In genomic region chr17:84009194-84009593, GRCm38 (mm10) we compare ENCODE assay signal across 8 mouse cellular contexts.
A peak's percentile ranks its signal among the peaks of the same experiment; 100 is the strongest.
DNase-seq lines count a peak whose midpoint lies in the region; ATAC-seq and TF ChIP-seq lines count a peak whose summit lies in the region.
"Had no signal": no experiment of that assay in that cellular context is flagged by ENCODE, and none has a peak within 500 bp of the region (broad histone marks: within the 10 kb centered on the region; RNA-seq: fewer than 3 reads in every experiment).

No protein-coding gene starts in this region.

- peak; percentile 83 for DNase-seq in Muller cell, postnatal 12 days (ENCODE audit: inconsistent ontology term)
- no peak for DNase-seq in embryonic facial prominence, embryonic 11.5 days (ENCODE audit: low spot score)
- DNase-seq in hindbrain, postnatal 0 days (ENCODE audit: low spot score) = peak; percentile 75
- peak; percentile 50 for DNase-seq in telencephalon, adult 2 months (ENCODE audit: low read depth, low spot score)
- no peak for DNase-seq in adrenal gland, postnatal 4 days (ENCODE audit: low spot score in 2 of 2)
- DNase-seq: liver, embryonic 13.5 days had no signal

- no peak for ATAC-seq in embryonic facial prominence, embryonic 11.5 days (replicated peaks; ENCODE audit: insufficient number of reproducible peaks, low FRiP score, low TSS enrichment, low read depth)
- ATAC-seq in hindbrain, postnatal 0 days = peak; percentile 92
- ATAC-seq in limb, embryonic 15.5 days (ENCODE audit: insufficient number of reproducible peaks, low FRiP score, low TSS enrichment, low read depth) = peak; percentile 56; the same call in 1 of the 2 replicates
- ATAC-seq in granulocyte monocyte progenitor cell, adult 5-6 weeks (replicated peaks; ENCODE audit: poor library complexity, severe bottlenecking) = no peak

- peak overlapping the region; percentile 32; the same call in 1 of the 2 replicates for H3K27ac ChIP-seq in embryonic facial prominence, embryonic 11.5 days (replicated peaks; ENCODE audit: low read depth, low read length)
- peak overlapping the region; percentile 67 for H3K27ac ChIP-seq in hindbrain, postnatal 0 days
- peak overlapping the region; percentile 71 for H3K27ac ChIP-seq in limb, embryonic 15.5 days
- H3K27ac ChIP-seq: liver, embryonic 13.5 days had no signal

- no peak for TF ChIP-seq CTCF in hindbrain, postnatal 0 days (IDR thresholded peaks at IDR 0.05; ENCODE audit: low read depth)

- H3K36me3 ChIP-seq in embryonic facial prominence, embryonic 11.5 days (replicated peaks; ENCODE audit: control insufficient read depth, insufficient read depth, low read depth, low read length) = no peaks in the 10 kb centered on the region
- H3K36me3 ChIP-seq in hindbrain, postnatal 0 days (ENCODE audit: insufficient read depth, low read length) = no peaks in the 10 kb centered on the region
- H3K36me3 ChIP-seq in limb, embryonic 15.5 days = no peaks in the 10 kb centered on the region
- H3K36me3 ChIP-seq: liver, embryonic 13.5 days had no signal

- 38% methylated on average over 8 of the region's 8 CpGs for WGBS in embryonic facial prominence, embryonic 11.5 days
- WGBS in hindbrain, postnatal 0 days = 44% methylated on average over 8 of the region's 8 CpGs
- 71% methylated on average over 8 of the region's 8 CpGs for WGBS in limb, embryonic 15.5 days

- H3K4me1 ChIP-seq in embryonic facial prominence, embryonic 11.5 days (ENCODE audit: control insufficient read depth, insufficient read depth, low read length) = peaks cover 3% of the 10 kb centered on the region
- H3K4me1 ChIP-seq in hindbrain, postnatal 0 days (ENCODE audit: insufficient read depth, low read length) = no peaks in the 10 kb centered on the region
- peaks cover 31% of the 10 kb centered on the region for H3K4me1 ChIP-seq in limb, embryonic 15.5 days

- H3K9ac ChIP-seq in embryonic facial prominence, embryonic 11.5 days (replicated peaks; ENCODE audit: low read length) = no peak overlapping the region
- no peak overlapping the region for H3K9ac ChIP-seq in hindbrain, postnatal 0 days (replicated peaks; ENCODE audit: low read length)
- H3K9ac ChIP-seq in limb, embryonic 15.5 days = no peak overlapping the region
- H3K9ac ChIP-seq: liver, embryonic 13.5 days had no signal

- no peak overlapping the region for H3K4me3 ChIP-seq in embryonic facial prominence, embryonic 11.5 days (ENCODE audit: low read depth, low read length)
- no peak overlapping the region for H3K4me3 ChIP-seq in hindbrain, postnatal 0 days (ENCODE audit: low read length)
- no peak overlapping the region for H3K4me3 ChIP-seq in limb, embryonic 15.5 days
- H3K4me3 ChIP-seq: liver, embryonic 13.5 days had no signal

- no peak overlapping the region for H3K4me2 ChIP-seq in embryonic facial prominence, embryonic 11.5 days (ENCODE audit: low read depth, low read length)
- H3K4me2 ChIP-seq in hindbrain, postnatal 0 days (ENCODE audit: low read depth, low read length) = no peak overlapping the region
- H3K4me2 ChIP-seq in limb, embryonic 15.5 days = no peak overlapping the region
- H3K4me2 ChIP-seq: liver, embryonic 13.5 days had no signal

- H3K9me3 ChIP-seq in embryonic facial prominence, embryonic 11.5 days (replicated peaks; ENCODE audit: control insufficient read depth, low read length) = no peaks in the 10 kb centered on the region
- H3K9me3 ChIP-seq in hindbrain, postnatal 0 days (ENCODE audit: low read length) = no peaks in the 10 kb centered on the region
- no peaks in the 10 kb centered on the region for H3K9me3 ChIP-seq in limb, embryonic 15.5 days
- H3K9me3 ChIP-seq: liver, embryonic 13.5 days had no signal

- H3K27me3 ChIP-seq in embryonic facial prominence, embryonic 11.5 days (ENCODE audit: control insufficient read depth, insufficient read depth, low read length) = no peaks in the 10 kb centered on the region
- no peaks in the 10 kb centered on the region for H3K27me3 ChIP-seq in hindbrain, postnatal 0 days (ENCODE audit: insufficient read depth, low read length)
- no peaks in the 10 kb centered on the region for H3K27me3 ChIP-seq in limb, embryonic 15.5 days

Comparison
In these comparisons a context has a peak if more than half of its experiments do, and no peak if none do; other contexts are left out.
1. DNase-seq: peak in Muller cell, postnatal 12 days (single experiment), hindbrain, postnatal 0 days (single experiment) and telencephalon, adult 2 months (single experiment); none in embryonic facial prominence, embryonic 11.5 days (single experiment) and adrenal gland, postnatal 4 days (0 of 2).
2. ATAC-seq: peak in hindbrain, postnatal 0 days (single experiment) and limb, embryonic 15.5 days (single experiment); none in embryonic facial prominence, embryonic 11.5 days (single experiment) and granulocyte monocyte progenitor cell, adult 5-6 weeks (single experiment).
3. Peak in every context shown above with its lines, with median percentiles within 50 percentile points of each other: H3K27ac ChIP-seq.